Mouse (Mus musculus) E14TG2a.4 (cell line): ENCODE results near the gene Npas2.

Experiments used
- H3K27me3 ChIP-seq: 2 replicates; pipeline ENCODE4 v1.6.1; 2014; ENCODE audit warnings: low read length, control low read depth; ENCODE audit not compliant: insufficient read depth
- H3K36me3 ChIP-seq: 2 replicates; pipeline ENCODE4 v1.6.1; 2014; ENCODE audit warnings: low read length, control low read depth; ENCODE audit not compliant: insufficient read depth
- H3K4me1 ChIP-seq: replicated peaks from 2 replicates; pipeline ENCODE4 v1.6.1; 2014; ENCODE audit warnings: low read depth, low read length, control low read depth
- H3K4me3 ChIP-seq: replicated peaks from 2 replicates; pipeline ENCODE4 v1.5.1; 2014; ENCODE audit warnings: mild to moderate bottlenecking, low read length
- H3K9me3 ChIP-seq: 2 replicates; pipeline ENCODE4 v1.6.1; 2014; ENCODE audit warnings: low read length, control low read depth
- CTCF ChIP-seq: conservative IDR thresholded peaks from 2 replicates; pipeline ENCODE4 v1.5.1; 2014; ENCODE audit warnings: low read length
- NANOG ChIP-seq: IDR thresholded peaks from 2 replicates; pipeline ENCODE4 v1.6.1; 2014; ENCODE audit warnings: borderline replicate concordance, low read length, mixed read lengths
- POU5F1 ChIP-seq: IDR thresholded peaks from 2 replicates; pipeline ENCODE4 v1.6.1; 2014; ENCODE audit warnings: low read length, borderline replicate concordance

Gene Npas2

GRCm38 (mm10) chr1:39185833-39186232 is 7.7 kb upstream of the Npas2 start:
- Histone ChIP-seq H3K36me3 (no peaks in the 10 kb centered on the region), H3K4me3 (no peak overlapping the region), H3K27me3 (peaks cover 5% of the 10 kb centered on the region), H3K4me1 (peaks cover 10% of the 10 kb centered on the region), H3K9me3 (no peaks in the 10 kb centered on the region)
- TF ChIP-seq NANOG (no peak), CTCF (no peak), POU5F1 (no peak)

DNA sequence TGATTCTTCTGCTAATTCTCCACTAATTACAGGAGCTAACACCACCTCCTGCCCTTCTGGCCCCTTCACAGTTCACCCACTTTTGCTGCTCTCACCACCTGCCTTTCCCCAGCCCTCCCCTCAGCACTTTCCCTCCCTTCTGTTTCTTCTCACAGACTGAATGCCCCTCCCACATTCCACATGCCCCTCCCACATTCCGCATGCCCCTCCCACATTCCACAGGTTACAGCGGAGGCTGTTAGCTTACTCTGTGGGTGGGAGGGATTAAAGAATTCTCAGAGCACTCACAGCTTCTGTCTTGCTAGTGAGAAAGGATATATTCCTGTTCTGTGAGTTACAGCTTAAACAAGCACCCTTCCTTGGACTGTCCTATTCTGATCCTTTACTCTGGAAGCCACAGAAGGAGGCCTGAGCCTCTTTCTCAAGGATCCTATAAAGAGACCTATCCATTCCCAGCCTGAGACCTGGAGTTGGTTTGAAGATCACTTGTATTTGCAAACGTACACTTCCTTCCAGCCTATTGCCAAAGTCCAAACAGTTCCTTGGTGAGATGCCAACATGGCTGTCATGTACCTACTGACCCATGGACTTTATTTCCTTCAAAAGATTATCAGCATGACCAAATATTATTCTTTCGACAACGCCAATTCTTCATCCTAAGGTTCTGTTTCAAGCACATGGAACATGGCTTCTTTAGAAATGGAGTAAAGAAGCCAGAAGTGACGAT is 6.7 kb upstream of the Npas2 start:
- Histone ChIP-seq H3K9me3 (no peaks in the 10 kb centered on the region), H3K27me3 (peaks cover 14% of the 10 kb centered on the region), H3K36me3 (no peaks in the 10 kb centered on the region), H3K4me3 (no peak overlapping the region), H3K4me1 (peaks cover 10% of the 10 kb centered on the region)
- no peak for TF ChIP-seq CTCF

GRCm38 (mm10) chr1:39191122-39191521 is 2.4 kb upstream of the Npas2 start:
- Histone ChIP-seq H3K27me3 (peaks cover 51% of the 10 kb centered on the region), H3K9me3 (no peaks in the 10 kb centered on the region), H3K4me1 (peaks cover 33% of the 10 kb centered on the region), H3K4me3 (no peak overlapping the region), H3K36me3 (no peaks in the 10 kb centered on the region)
- TF ChIP-seq NANOG (no peak), POU5F1 (no peak), CTCF (no peak)

- H3K27me3 ChIP-seq, result peaks cover 54% of the 10 kb centered on the region
- no peaks in the 10 kb centered on the region for H3K9me3 ChIP-seq
- TF ChIP-seq NANOG, result no peak
- TF ChIP-seq POU5F1, result no peak
- TF ChIP-seq CTCF, result no peak
- peaks cover 35% of the 10 kb centered on the region for H3K4me1 ChIP-seq
- H3K4me3 ChIP-seq, result peak overlapping the region; percentile 84
- no peaks in the 10 kb centered on the region for H3K36me3 ChIP-seq
Measured at GRCm38 (mm10) chr1:39192460-39192996, 1.0 kb upstream of the Npas2 start.

DNA sequence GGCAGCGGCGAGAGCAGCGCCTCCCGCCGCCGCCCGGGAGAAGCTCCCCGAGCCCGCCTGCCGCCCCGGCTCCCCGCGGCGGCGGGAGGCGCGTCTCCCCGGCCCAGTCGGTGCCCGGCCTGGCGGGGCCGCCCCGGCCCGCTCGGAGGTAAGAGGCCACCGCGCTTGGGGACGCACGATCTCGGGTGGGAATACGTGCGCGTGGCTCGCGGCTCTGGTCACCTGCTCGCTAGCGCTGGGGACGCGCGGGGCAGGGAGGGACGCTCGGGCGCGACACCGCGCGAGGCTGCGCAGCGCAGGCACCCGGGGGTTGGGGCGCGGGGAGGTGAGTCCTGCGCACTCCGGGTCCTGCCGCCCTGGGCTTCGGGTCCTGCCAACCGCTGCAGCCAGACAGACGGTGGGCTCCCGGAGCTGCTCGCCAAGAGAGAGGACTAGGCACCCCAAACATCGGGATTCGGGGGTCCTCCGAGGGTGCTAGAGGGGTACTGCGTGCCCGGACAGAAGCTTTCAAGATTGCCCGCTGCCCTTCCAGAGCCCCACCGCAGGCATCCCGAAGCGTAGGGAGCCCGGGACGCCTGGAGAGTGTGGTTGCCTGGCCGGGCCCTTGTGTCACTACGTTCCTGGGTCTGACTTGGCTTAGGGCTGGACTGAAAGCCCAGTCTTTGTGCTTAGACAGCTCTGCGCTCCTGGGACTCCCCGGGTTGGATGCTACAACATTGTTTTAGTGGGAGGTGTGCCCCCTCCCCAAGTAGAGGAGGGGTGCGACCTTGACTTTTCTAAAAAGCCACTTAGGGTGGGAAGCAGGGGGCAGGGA is 538 bp downstream of the Npas2 start:
- Histone ChIP-seq H3K4me3 (peak overlapping the region; percentile 84), H3K4me1 (peaks cover 49% of the 10 kb centered on the region), H3K36me3 (no peaks in the 10 kb centered on the region), H3K27me3 (peaks cover 62% of the 10 kb centered on the region), H3K9me3 (no peaks in the 10 kb centered on the region)
- TF ChIP-seq NANOG, result no peak
- TF ChIP-seq POU5F1, result no peak
- TF ChIP-seq CTCF, result no peak

- H3K9me3 ChIP-seq, result no peaks in the 10 kb centered on the region
- TF ChIP-seq POU5F1, result no peak
- no peak for TF ChIP-seq NANOG
- no peak for TF ChIP-seq CTCF
- no peak overlapping the region for H3K4me3 ChIP-seq
- H3K36me3 ChIP-seq, result no peaks in the 10 kb centered on the region
- H3K27me3 ChIP-seq, result peaks cover 62% of the 10 kb centered on the region
- peaks cover 54% of the 10 kb centered on the region for H3K4me1 ChIP-seq
Measured at GRCm38 (mm10) chr1:39194959-39195358, 1.4 kb downstream of the Npas2 start.

GRCm38 (mm10) chr1:39196126-39196525 is 2.6 kb downstream of the Npas2 start:
- Histone ChIP-seq H3K4me3 (no peak overlapping the region), H3K4me1 (peaks cover 54% of the 10 kb centered on the region), H3K9me3 (no peaks in the 10 kb centered on the region), H3K27me3 (peaks cover 62% of the 10 kb centered on the region), H3K36me3 (no peaks in the 10 kb centered on the region)
- TF ChIP-seq POU5F1, result no peak
- no peak for TF ChIP-seq NANOG
- no peak for TF ChIP-seq CTCF

DNA sequence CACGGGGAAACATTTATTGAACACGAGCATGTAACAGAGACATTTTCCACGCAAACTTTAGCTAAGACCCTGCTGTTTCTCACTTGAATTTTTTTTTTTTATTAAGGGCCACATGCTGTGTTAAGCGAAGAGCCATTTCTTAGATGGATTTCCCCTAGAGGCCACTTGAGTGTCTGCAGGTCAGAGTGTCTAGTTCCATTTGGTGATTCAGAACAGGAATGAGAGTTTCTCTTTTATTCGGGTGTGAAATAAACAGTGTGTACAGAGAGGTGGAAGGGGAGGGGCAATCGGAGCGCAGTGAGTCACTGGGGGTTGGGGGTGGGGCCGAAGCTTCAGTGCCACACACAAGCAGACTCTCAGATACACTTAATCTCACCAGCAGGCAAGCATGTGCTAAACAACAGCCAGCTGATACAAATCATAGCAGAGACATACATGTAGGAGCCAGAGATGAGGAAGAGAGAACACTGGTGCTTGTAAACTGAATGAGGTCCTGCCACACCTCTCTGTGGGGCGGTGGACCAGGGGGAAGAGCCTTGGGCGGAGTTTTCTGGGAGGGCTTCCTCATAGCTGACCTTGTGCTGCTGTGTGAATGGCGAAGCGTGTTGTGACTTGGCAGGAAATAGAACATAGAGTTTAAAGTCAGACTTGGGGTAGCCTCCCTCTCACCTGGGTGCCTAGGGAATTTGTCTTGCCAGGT is 3.3 kb downstream of the Npas2 start:
- Histone ChIP-seq H3K27me3 (peaks cover 59% of the 10 kb centered on the region), H3K9me3 (no peaks in the 10 kb centered on the region), H3K36me3 (no peaks in the 10 kb centered on the region), H3K4me1 (peaks cover 54% of the 10 kb centered on the region), H3K4me3 (no peak overlapping the region)
- peak; percentile 41 for TF ChIP-seq CTCF
- no peak for TF ChIP-seq NANOG
